Mouse (Mus musculus) ovary, postnatal 14 days (tissue): Measurements from ENCODE around the gene Olfr789.

Experiments
- DNase-seq: peaks from one replicate; pipeline ENCODE4 v3.0.0; 2022; ENCODE audit warnings: low spot score

The Olfr789 gene

GRCm38 (mm10) chr10:129484452-129484851 is at the start of gene Olfr789:
Gene Olfr789, plus strand, starts transcription at chr10:129484752.
- no peak for DNase-seq

- no peak for DNase-seq
Observed at GRCm38 (mm10) chr10:129461562-129461961, 23.0 kb upstream of the Olfr789 start, which contains the start of gene Olfr787. Gene Olfr787, plus strand, starts transcription at chr10:129461862.

- DNase-seq: no peak
Observed at GRCm38 (mm10) chr10:129470698-129471097, 13.9 kb upstream of the Olfr789 start, which contains the start of gene Olfr788. Gene Olfr788, plus strand, starts transcription at chr10:129470998.

- DNase-seq: no peak
Observed at GRCm38 (mm10) chr10:129473256-129473655, 11.3 kb upstream of the Olfr789 start.

- no peak for DNase-seq
Observed at GRCm38 (mm10) chr10:129473723-129474122, 10.8 kb upstream of the Olfr789 start.

- DNase-seq: no peak
Observed at GRCm38 (mm10) chr10:129490101-129490500, 5.5 kb downstream of the Olfr789 start.

- DNase-seq: no peak
Observed at GRCm38 (mm10) chr10:129498192-129498591, 13.6 kb downstream of the Olfr789 start, which contains the start of gene Olfr790. Gene Olfr790, plus strand, starts transcription at chr10:129498492.

- DNase-seq: no peak
Observed at GRCm38 (mm10) chr10:129521492-129521891, 36.9 kb downstream of the Olfr789 start, which contains the start of gene Olfr791. Gene Olfr791, plus strand, starts transcription at chr10:129521792.

- DNase-seq: no peak
Observed at GRCm38 (mm10) chr10:129538862-129539261, 54.3 kb downstream of the Olfr789 start, which contains the start of gene Olfr792. Gene Olfr792, plus strand, starts transcription at chr10:129539162.
